Mouse (Mus musculus) brain, embryonic 14.5 days (tissue): ENCODE data around the gene Sik2. TPM values are rescaled to one million over a fixed set of nuclear protein-coding genes. Genes with fewer than 3 reads are reported as not detected.
A peak's percentile ranks its signal among the peaks of the same experiment; 100 is the strongest.

ENCODE experiments used
- DNase-seq: peaks from one replicate; pipeline ENCODE4 v3.0.0-alpha.2; 2011; ENCODE audit warnings: low read depth
- CTCF ChIP-seq: fragments of 200-500 bp; IDR thresholded peaks from 2 replicates; pipeline ENCODE4 v1.5.1; 2012; ENCODE audit warnings: inconsistent platforms, mild to moderate bottlenecking, moderate library complexity, borderline replicate concordance; ENCODE audit not compliant: insufficient read depth, insufficient read length; ENCODE audit errors: extremely low read depth
- POLR2A ChIP-seq: fragments of 200-500 bp; IDR thresholded peaks from 2 replicates; pipeline ENCODE4 v1.6.1; 2012; ENCODE audit warnings: mild to moderate bottlenecking, inconsistent platforms, borderline replicate concordance; ENCODE audit not compliant: poor library complexity, insufficient read depth, insufficient read length, severe bottlenecking; ENCODE audit errors: extremely low read depth
- polyA plus RNA-seq: library from polyadenylated mRNA; depleted of rRNA; stranded (reverse); fragments of >200 nt; gene quantifications from 2 replicates; pipeline ENCODE4 v1.2.3, GENCODE M21; 2012

Gene Sik2
- polyA plus RNA-seq, 1 experiment, result 20.8 TPM

DNA sequence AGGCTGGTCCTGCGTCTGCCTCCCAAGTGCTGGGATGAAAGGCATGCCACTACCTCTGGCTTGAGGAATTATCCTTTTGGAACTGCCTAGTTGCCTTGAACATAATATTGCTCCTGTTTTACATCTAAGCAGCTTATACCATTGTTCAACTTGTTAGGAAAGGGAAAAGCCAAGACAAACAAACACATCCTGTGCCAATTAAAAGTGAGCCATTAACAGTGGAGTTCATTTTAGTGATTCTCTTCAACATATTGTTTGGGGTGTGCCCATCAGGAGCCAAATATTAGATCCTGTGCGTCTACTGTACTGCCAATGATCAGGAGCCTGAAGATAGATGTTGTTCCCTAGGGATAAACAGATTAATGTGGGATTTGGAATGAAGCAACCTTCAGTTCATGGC is 126.7 kb downstream of the Sik2 start:
- no peak for TF ChIP-seq POLR2A
- no peak for TF ChIP-seq CTCF
- no peak for DNase-seq

DNA sequence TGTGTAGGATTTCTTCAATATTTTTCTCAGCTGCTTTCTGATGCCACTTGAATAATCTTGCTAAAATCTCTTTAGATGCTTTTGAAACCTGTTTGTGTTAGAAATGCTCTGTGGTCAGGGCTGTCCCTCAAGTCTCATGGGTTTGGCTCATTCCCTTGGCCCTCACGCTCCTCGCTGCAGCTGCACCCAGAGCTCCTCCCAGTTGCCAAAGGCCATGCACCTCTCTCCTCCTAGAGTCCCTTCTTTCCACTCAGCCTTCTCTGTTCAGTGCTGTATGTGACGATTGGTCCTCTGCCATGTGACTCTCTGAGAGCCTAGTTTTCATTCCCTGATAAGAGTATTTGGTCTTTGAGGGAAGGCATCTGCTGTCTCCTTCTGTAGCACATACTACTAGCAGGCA is 131.4 kb downstream of the Sik2 start:
- DNase-seq, result no peak
- no peak for TF ChIP-seq CTCF
- no peak for TF ChIP-seq POLR2A

DNA sequence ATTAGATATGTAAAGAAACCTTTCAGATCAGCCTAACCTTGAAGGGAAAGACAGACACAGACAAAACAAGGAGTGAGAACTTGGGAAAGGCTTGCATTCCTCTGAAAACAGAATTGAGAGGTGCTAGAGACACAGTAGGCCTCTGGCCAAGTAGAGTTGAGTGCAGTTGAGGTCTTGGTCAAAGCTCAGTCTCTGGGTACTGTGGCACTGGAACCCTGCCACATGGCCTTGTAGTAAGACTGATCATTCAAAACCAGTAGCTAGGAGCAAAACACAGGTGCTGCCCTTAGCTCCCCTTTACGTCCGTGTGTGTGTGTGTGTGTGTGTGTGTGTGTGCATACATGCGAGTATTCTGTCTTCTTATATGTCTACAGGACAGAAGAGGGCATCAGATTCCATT is 132.6 kb downstream of the Sik2 start:
- no peak for DNase-seq
- TF ChIP-seq CTCF (no peak), POLR2A (no peak)

DNA sequence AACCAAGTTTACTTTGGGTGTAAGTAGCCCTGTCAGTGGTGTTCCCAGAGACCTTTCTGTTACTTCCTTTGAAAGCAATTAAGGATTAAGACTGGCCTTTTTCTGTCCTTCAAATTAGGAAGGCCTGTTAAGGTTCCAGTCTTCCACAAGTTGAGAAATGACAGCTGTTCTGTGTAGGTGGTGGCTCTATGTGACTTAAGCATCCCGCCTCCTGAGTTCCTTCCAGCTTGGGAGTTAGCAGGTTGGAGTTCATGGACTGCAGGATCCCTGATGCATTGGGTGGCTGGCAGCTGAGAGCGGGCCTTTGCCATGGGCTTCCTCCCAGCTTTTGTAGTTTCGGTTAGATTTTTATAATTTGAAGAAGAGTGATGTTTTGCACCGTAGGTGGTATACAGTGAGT is 133.4 kb downstream of the Sik2 start:
- DNase-seq, result no peak
- TF ChIP-seq POLR2A, result no peak
- no peak for TF ChIP-seq CTCF

DNA sequence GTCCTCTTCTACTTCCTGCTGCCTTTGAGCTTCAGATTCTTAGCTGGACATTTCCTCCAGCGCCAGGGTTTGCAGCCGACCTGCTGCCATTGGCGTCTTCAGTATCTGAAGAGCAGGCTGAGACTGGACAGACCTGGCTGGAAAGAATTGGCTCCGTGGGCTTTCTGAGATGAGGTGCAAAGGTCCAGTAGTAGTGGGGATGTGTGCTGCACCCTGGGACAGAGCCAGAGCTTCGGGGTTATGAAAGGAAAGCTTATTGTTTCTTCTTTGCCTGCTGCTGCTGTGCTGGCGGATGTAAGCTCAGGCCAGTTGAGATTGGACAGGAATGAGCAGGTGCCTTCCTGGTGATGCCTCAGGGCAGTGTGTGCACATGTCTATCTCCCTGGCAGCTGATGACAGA is 134.8 kb downstream of the Sik2 start:
- no peak for DNase-seq
- TF ChIP-seq POLR2A, result no peak
- no peak for TF ChIP-seq CTCF

DNA sequence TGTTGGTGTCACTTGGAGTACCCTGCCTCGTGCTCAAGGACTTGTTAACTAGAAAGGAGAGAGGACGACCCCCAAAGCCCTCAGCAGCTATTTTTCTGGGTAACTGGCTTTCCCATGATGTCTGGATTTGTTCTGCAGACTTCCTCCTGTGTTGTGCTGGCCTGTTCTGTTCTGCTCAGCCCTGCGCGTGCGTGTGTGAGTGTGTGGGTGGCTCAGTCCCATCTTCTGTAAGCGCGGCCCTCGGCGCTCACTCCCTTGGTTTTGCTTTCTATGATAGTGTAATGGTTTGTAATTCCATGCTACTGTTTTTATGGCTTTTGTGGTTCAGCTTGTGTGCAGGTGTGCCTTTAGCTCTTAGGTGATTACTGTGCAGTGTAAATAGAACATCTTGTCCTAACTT is 135.7 kb downstream of the Sik2 start:
- no peak for TF ChIP-seq CTCF
- no peak for TF ChIP-seq POLR2A
- no peak for DNase-seq

DNA sequence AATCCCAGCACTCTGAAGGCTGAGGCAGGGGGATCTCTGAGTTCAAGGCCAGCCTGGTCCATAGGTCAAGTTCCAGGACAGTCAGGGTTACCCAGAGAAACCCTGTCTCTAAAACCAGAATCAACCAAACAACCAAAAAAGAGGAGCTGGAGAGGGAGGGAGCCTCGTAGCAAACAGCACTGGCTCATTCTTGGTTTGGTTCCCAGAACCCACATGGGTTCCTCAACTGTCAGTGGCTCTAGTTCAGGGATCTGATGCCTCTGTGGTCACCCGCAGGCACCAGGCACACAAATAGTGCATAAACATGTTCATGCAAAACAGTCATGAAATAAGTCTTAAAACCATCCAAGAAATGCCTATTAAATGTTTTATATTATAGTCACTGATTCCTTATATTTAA is 140.7 kb downstream of the Sik2 start:
- no peak for DNase-seq
- TF ChIP-seq CTCF (no peak), POLR2A (no peak)

DNA sequence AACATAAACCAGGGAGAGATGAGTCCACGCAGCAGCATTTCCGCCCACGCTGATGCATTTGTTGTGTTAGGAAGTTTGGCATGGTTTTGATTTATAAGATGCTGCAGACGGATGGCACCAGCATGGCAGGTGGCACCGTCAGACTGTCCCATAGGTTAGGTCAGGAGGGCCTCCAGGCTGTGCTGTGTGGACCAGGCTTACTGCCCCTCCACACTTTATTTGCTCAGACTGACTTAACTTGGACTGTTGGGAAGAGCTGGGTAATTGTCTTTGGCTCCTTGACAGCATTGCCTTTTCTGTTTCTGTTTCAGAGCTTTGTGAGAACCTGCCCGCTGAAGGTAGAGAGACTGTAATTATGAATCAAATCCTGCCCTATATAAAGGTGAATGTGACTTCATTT is 141.9 kb downstream of the Sik2 start:
- TF ChIP-seq POLR2A (no peak), CTCF (no peak)
- DNase-seq, result no peak

DNA sequence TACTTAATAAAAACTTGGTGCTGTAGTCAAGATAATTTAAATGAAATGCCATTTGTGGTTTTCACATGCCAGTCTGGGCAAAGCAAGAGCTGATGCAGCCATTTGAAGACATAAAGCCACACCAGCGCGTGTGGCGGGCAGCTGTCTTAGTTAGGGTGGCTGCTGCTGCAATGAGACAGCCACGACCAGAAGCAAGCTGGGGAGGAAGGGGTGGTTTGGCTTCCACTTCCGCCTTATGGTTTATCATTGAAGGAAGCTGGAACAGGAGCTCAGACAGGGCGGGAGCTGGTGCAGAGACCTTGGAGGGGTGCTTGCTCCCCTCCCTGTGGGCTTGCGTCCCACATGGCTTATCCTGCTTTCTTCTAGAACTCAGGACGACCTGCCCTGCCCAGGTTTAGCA is 143.1 kb downstream of the Sik2 start:
- no peak for TF ChIP-seq CTCF
- TF ChIP-seq POLR2A, result no peak
- DNase-seq, result peak; percentile 43

DNA sequence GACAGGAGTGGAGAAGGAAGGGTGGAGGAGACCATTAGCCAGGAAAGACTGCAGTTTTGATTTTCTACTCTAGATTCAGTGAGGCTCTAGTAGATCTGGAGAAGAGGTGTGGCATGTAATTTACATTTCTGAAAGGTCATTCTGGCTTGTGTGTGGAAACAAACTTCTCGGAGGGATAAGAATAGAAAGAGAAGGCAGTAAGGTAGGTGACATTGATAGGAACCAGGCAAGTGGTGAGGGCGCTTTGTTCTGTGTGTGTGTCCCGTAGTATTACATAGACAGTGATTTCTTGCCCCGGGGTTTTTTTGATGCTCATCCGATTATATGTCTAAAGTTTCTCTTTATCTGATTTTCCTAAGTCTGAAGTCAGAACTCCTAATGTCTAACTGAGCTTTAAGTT is 144.0 kb downstream of the Sik2 start:
- TF ChIP-seq CTCF (no peak), POLR2A (no peak)
- no peak for DNase-seq

DNA sequence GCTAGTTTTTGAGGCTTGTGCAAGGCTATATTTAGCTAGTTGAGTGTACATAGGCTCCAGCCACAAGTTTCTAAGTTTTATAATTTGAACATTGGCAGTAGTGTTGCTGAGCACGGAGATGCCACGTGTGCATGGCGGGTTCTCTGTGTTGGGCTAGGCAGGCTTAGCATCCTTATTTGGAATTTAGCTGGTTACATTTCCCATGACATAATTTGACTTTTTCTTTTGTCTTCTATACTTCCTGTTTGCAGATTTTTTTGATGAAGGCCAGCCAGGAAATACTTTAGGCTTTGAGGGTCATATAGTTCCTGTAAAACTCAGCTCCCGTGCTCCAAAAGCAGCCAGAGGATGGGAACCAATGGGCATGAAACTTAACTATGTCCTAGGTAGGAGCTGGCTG is 145.0 kb downstream of the Sik2 start:
- no peak for DNase-seq
- no peak for TF ChIP-seq POLR2A
- no peak for TF ChIP-seq CTCF

DNA sequence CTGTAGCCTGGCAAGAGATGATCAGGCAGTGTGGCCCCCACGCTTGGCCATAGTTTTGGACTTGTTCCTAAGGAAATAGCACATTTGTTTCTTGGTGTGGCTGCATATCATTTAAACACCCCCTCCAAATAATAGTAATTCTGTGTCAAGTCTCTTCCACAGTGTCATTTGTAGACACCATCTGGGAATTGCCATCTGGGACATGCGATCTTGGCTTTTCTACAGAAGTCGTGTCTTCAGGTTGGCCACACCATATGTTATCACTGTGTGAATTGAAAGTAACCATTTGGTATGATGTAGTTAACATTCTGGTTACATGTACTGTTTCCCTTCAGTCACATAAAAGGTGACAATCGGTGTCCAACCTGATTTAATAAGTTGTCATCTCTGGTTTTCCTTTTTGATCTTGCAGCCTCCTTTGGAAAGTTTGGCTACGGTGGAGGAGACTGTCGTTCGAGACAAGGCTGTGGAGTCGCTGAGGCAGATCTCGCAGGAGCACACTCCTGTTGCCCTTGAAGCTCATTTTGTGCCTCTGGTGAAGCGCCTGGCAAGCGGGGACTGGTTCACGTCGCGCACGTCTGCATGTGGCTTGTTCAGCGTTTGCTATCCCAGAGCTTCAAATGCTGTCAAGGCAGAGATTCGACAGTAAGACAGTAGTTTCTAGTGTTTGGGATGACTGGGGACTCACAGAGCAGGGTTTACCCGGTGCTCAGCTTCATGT is 147.6 kb downstream of the Sik2 start:
- no peak for TF ChIP-seq CTCF
- TF ChIP-seq POLR2A, result no peak
- peak; percentile 87 for DNase-seq
